Mouse (Mus musculus) C2C12 (cell line): ENCODE measurements at regions not wholly inside any gene's neighbourhood (a gene's known extent, or its start where the extent isn't known, plus 50 kb on each side); places are given as distances from the start of the nearest gene placed in this dataset.

ENCODE experiments used
- H3K27me3 ChIP-seq: one replicate; pipeline ENCODE4 v1.6.1; 2011; ENCODE audit not compliant: control insufficient read depth, insufficient read depth, insufficient read length
- H3K36me3 ChIP-seq: one replicate; pipeline ENCODE4 v1.6.1; 2011; ENCODE audit not compliant: control insufficient read depth, insufficient read depth
- H3K4me3 ChIP-seq: one replicate; pipeline ENCODE4 v1.5.1; 2011; ENCODE audit warnings: mild to moderate bottlenecking, control low read depth; ENCODE audit not compliant: poor library complexity, insufficient read depth, severe bottlenecking
- H3K79me2 ChIP-seq: one replicate; pipeline ENCODE4 v1.6.1; 2011; ENCODE audit not compliant: control insufficient read depth, insufficient read depth
- H3K79me3 ChIP-seq: one replicate; pipeline ENCODE4 v1.6.1; 2011; ENCODE audit warnings: low read depth, control low read depth
- H3ac ChIP-seq: one replicate; pipeline ENCODE3; 2011; ENCODE audit warnings: low read depth; ENCODE audit not compliant: control insufficient read depth, insufficient read length
- CEBPB ChIP-seq: IDR thresholded peaks from one replicate; pipeline ENCODE4 v1.6.1; 2011; ENCODE audit warnings: low read depth, mild to moderate bottlenecking, control low read depth, moderate library complexity
- CTCF ChIP-seq: IDR thresholded peaks from one replicate; pipeline ENCODE4 v1.5.1; 2011; ENCODE audit not compliant: control insufficient read depth, insufficient read depth, insufficient read length
- FOSL1 ChIP-seq: IDR thresholded peaks from one replicate; pipeline ENCODE4 v1.8.0; 2011; ENCODE audit warnings: mild to moderate bottlenecking, low read length; ENCODE audit not compliant: poor library complexity, insufficient read depth, severe bottlenecking
- MAX ChIP-seq: IDR thresholded peaks from one replicate; pipeline ENCODE4 v1.6.1; 2011; ENCODE audit warnings: mild to moderate bottlenecking, control low read depth
- MYOD1 ChIP-seq: IDR thresholded peaks from one replicate; pipeline ENCODE4 v1.6.1; 2011; ENCODE audit warnings: low read depth; ENCODE audit not compliant: control insufficient read depth, insufficient read length
- MYOG ChIP-seq: IDR thresholded peaks from one replicate; pipeline ENCODE4 v1.6.1; 2011; ENCODE audit not compliant: control insufficient read depth, insufficient read length; ENCODE audit errors: extremely low read depth
- USF1 ChIP-seq: IDR thresholded peaks from one replicate; pipeline ENCODE4 v1.6.1; 2011; ENCODE audit warnings: low read depth, mild to moderate bottlenecking, control low read depth, moderate library complexity

GRCm38 (mm10) chr4:22047730-22048455, 116.8 kb downstream of the Faxc start:
- Histone ChIP-seq H3K36me3 (no peaks in the 10 kb centered on the region), H3K79me3 (no peaks in the 10 kb centered on the region), H3ac (no peak overlapping the region), H3K79me2 (no peaks in the 10 kb centered on the region), H3K4me3 (no peak overlapping the region), H3K27me3 (no peaks in the 10 kb centered on the region)
- TF ChIP-seq MAX, result no peak
- no peak for TF ChIP-seq FOSL1
- TF ChIP-seq CTCF, result no peak
- TF ChIP-seq CEBPB, result no peak
- no peak for TF ChIP-seq MYOD1
- TF ChIP-seq USF1, result no peak
- no peak for TF ChIP-seq MYOG

DNA sequence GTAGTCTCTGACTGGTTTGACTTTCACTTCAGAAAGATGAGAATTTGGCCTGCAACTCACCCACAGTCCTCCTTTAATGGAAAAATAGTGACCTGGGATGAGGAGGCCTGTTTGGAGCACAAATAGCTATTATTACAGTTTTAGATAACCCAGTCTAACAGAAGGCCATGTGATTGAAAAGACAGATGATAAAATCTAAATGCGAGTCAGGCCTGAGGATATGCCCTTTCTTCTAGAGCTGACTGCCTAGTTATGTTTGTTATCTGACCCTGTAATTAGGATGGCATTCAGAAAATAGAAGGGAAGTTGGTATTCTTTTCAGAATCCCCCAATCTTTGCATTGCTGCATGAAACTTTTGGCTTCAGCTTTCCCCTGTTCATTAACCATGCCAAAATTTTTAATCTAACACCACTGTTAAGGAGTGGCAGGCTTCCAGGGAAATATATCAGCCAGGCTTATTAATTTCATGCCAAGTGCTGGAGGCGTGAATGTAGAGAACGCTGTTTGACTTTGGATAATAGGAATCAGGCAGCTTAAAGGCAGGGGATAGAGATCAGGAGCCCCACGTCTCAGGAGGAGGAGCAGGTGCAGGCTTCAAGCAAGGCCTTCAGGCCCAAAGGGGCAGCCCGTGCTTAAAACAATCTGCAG, 135.8 kb downstream of the Faxc start:
- TF ChIP-seq MYOD1 (no peak), MYOG (no peak), USF1 (no peak), CTCF (no peak), CEBPB (no peak), FOSL1 (no peak), MAX (no peak)
- no peaks in the 10 kb centered on the region for H3K27me3 ChIP-seq
- no peaks in the 10 kb centered on the region for H3K36me3 ChIP-seq
- H3ac ChIP-seq, result no peak overlapping the region
- no peak overlapping the region for H3K4me3 ChIP-seq
- H3K79me3 ChIP-seq, result no peaks in the 10 kb centered on the region
- no peaks in the 10 kb centered on the region for H3K79me2 ChIP-seq

- Histone ChIP-seq H3K79me2 (no peaks in the 10 kb centered on the region), H3K79me3 (no peaks in the 10 kb centered on the region), H3ac (no peak overlapping the region), H3K27me3 (no peaks in the 10 kb centered on the region), H3K4me3 (no peak overlapping the region), H3K36me3 (no peaks in the 10 kb centered on the region)
- TF ChIP-seq CEBPB (no peak), USF1 (no peak), MYOD1 (no peak), CTCF (no peak), MYOG (no peak), MAX (no peak), FOSL1 (no peak)
Measured at GRCm38 (mm10) chr4:22067678-22068299, 136.7 kb downstream of the Faxc start.

GRCm38 (mm10) chr4:22088209-22088787, 157.2 kb downstream of the Faxc start:
- H3ac ChIP-seq, result no peak overlapping the region
- no peaks in the 10 kb centered on the region for H3K79me3 ChIP-seq
- no peaks in the 10 kb centered on the region for H3K79me2 ChIP-seq
- H3K36me3 ChIP-seq, result no peaks in the 10 kb centered on the region
- no peak overlapping the region for H3K4me3 ChIP-seq
- TF ChIP-seq CTCF (no peak), FOSL1 (no peak), USF1 (no peak), MYOG (no peak), MYOD1 (no peak), CEBPB (no peak), MAX (no peak)
- no peaks in the 10 kb centered on the region for H3K27me3 ChIP-seq

DNA sequence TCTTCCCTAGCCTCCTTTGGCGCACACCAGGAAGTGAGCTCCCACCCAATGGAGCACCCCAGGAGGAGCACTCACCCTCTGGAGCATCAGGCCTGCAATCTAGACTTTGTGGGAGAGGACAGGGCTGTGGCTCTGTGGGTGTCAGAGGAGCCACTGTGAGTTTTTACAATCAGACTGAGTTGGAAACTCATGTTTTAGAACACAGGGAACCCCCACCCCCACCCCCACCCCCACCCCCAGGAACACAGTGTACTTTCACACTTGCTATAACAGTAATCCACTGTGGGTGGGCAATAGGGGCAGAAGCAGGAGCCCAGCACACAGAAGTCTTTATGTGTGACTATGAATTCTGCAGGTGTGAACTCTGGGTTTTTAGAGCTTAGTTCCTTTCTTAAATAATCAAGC, 158.5 kb downstream of the Faxc start:
- no peaks in the 10 kb centered on the region for H3K36me3 ChIP-seq
- H3K79me3 ChIP-seq, result no peaks in the 10 kb centered on the region
- H3ac ChIP-seq, result no peak overlapping the region
- TF ChIP-seq MYOG (no peak), CTCF (no peak), MYOD1 (no peak), MAX (no peak), FOSL1 (no peak), CEBPB (no peak), USF1 (no peak)
- H3K27me3 ChIP-seq, result no peaks in the 10 kb centered on the region
- no peaks in the 10 kb centered on the region for H3K79me2 ChIP-seq
- H3K4me3 ChIP-seq, result no peak overlapping the region

- Histone ChIP-seq H3K36me3 (no peaks in the 10 kb centered on the region), H3K79me2 (no peaks in the 10 kb centered on the region), H3ac (no peak overlapping the region), H3K27me3 (no peaks in the 10 kb centered on the region), H3K79me3 (no peaks in the 10 kb centered on the region), H3K4me3 (no peak overlapping the region)
- no peak for TF ChIP-seq MYOD1
- TF ChIP-seq FOSL1, result no peak
Measured at GRCm38 (mm10) chr4:22090536-22090935, 159.4 kb downstream of the Faxc start.
